Mouse (Mus musculus) activated CD4-positive, CD25-positive, alpha-beta regulatory T cell, adult 4 months (primary cell): ENCODE results near the gene Olfr410. TPM values are rescaled to one million over a fixed set of nuclear protein-coding genes. Genes with fewer than 3 reads are reported as not detected.

Experiments used
- ATAC-seq: one replicate; pipeline ENCODE4 v1.8.0; 2017
- polyA plus RNA-seq, 2 experiments: library from polyadenylated mRNA; unstranded; fragments of 100-300 nt; shearing (Covaris generic); gene quantifications; one replicate each; pipeline ENCODE4 v1.2.1; 2017

Gene Olfr410
- not detected for polyA plus RNA-seq

DNA sequence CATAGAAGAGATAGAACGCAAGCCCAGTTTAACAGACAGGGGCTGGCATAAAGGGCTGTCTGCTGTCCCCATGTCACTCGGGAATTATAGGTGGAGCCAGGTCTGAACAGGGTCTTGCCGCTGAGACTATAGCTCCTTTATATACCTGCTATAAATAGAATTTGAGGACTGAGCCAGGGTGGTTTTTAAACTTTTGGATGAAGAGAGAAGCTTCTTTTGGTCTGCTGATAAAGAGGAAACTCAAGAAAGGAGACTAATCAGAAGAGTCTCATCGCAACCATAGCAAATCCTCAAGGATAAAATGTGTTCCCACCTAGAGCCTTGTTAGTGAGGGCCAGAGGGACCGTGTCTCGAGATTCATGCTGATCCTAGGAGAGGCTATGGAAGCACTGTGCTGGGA is at the start of gene Olfr410:
Olfr410 (minus strand) TSS at position 101 of the 400 bp plus-strand sequence.
- no peak for ATAC-seq

- no peak for ATAC-seq
Observed at GRCm38 (mm10) chr11:74387203-74387602, 49.4 kb upstream of the Olfr410 start.

- ATAC-seq = no peak
Observed at GRCm38 (mm10) chr11:74385674-74386073, 47.8 kb upstream of the Olfr410 start.

DNA sequence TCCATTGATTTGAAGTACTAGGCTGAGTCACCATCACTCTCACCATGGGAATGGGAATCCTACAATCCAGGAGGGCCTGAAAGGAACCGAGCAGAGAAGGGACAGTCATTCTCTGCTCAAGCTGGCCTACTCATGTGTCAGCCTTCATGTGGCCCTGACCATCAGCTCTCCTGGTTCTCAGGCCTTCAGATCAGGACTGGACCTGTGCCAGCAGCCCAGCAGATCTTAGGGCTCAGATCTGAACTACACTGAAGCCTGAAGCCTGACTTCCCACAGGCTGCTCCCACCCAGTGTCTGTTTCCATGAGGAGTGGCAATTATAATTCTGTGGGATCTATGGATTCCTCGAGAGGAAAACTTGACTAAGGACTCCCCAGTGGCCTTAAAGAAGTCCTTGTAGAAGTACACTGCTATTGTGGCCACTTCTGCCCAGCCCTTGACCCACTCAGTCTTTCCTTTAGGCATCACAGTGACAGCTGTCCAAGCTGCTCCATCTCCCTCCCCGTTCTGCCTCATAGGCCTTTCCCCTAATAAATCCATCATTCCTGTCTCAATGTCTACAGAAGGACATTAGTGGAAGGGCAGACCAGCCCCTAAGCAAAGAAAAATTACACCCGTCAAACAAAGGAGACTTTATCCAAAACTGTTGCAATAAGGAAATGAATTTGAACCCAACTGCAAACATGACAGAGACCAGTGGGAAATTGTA is 41.5 kb upstream of the Olfr410 start:
- ATAC-seq = no peak

- ATAC-seq = peak; percentile 40
Observed at GRCm38 (mm10) chr11:74376847-74377246, 39.0 kb upstream of the Olfr410 start.

DNA sequence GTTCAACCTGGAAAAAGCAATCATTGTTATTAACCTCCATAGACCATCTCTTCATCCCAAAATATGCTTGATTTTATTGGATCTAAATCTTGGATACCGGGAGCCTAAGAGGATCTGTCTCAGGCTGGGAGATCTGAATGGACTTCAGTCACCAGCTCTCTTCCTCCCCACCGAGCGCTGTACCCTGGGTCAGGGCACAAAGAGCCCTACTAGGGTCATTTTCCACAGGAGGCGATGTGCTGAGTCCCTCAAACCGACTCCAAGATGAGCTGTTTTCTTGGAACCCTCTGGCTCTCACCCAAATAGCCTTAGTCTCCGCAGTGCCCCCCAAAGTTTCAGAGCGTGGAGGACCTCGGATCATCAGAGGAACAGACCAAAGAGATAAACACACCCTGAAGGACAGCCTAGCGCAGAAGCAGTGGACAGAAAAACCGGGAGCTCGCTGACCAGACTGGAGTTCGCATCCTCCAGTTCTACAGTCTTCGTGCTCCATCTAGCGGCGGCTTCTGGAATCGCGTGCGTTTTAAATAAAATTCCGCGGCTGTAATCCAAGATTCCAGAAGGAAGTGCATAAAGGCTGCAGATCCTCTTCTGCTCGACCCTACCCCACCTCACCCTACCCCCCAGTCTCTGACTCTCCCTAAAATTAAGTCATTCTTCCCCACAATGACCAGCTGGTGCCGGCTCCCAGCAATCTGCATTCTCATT is 33.7 kb upstream of the Olfr410 start:
- no peak for ATAC-seq

DNA sequence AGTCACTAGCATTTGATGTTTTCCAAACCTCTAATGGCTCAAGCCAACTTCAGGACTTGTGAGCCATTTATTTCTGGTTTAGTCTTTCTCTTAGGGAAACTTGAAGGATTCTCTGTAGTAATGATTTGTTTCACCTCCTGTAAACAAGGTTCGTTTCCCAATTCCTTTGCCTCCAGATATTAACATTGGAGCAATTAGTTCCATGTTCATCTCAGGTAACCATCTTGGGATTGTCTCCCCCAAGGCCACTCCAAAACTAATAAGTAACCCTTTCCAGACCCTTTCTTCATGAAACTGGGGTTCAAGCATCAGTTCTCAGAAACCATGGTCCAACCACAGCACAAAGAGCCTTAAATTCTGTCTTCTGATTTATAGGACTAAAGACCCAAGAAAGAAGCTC is 23.9 kb upstream of the Olfr410 start, which contains the start of gene Olfr412:
Olfr412 (plus strand) TSS at position 301 of the 400 bp plus-strand sequence.
- ATAC-seq = no peak

GRCm38 (mm10) chr11:74352550-74352949 is 14.7 kb upstream of the Olfr410 start, which contains the start of gene Olfr411:
Gene Olfr411 (minus strand): TSS chr11:74352650.
- no peak for ATAC-seq

- ATAC-seq = no peak
Observed at GRCm38 (mm10) chr11:74328781-74329180, 9.1 kb downstream of the Olfr410 start.

DNA sequence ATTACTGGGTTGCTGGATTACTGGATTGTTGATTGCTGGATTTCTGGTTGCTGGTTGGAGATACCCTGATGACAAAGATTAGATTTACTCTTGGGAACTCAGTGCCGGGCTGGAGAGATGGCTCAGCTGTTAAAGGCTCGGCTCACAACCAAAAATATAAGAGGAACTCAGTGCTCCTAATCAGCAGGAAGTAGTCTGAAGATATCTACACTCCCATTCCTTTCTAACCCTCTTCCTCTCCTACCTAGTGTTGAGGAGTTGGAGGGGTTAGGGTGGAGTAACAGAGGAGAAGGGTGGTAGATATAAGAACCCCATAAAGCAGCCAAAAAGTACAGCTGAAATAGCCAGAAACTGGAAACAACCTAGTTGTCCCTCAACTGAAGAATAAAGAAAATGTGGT is 11.8 kb downstream of the Olfr410 start:
- ATAC-seq = no peak

GRCm38 (mm10) chr11:74287256-74287655 is 50.6 kb downstream of the Olfr410 start:
- ATAC-seq = no peak

GRCm38 (mm10) chr11:74283436-74283835 is 54.4 kb downstream of the Olfr410 start, which contains the start of gene Olfr59:
Gene Olfr59 (plus strand): TSS chr11:74283736.
- no peak for ATAC-seq

Other genes starting within 250 kb of the Olfr410 start
- gene Olfr401, start 224.3 kb downstream of the Olfr410 start, polyA plus RNA-seq = not detected
- gene Olfr402, start 184.5 kb downstream of the Olfr410 start, polyA plus RNA-seq = not detected
- not detected for gene Olfr403, start 151.8 kb downstream of the Olfr410 start, polyA plus RNA-seq
- not detected for gene Olfr43, start 126.7 kb downstream of the Olfr410 start, polyA plus RNA-seq
- gene Olfr406, start 78.2 kb downstream of the Olfr410 start, polyA plus RNA-seq = under 1 TPM in 1 of 2 experiments, not detected in 1; 0.46 TPM
- not detected for gene Olfr59, start 54.3 kb downstream of the Olfr410 start, polyA plus RNA-seq
- not detected for gene Olfr411, start 14.6 kb upstream of the Olfr410 start, polyA plus RNA-seq
- gene Olfr412, start 24.0 kb upstream of the Olfr410 start, polyA plus RNA-seq = not detected